Mouse (Mus musculus) lung, adult 2 months (tissue): ENCODE results near the gene Fads2.

Experiments
- CTCF ChIP-seq: fragments of 200-500 bp; IDR thresholded peaks from 2 replicates; pipeline ENCODE4 v1.5.1; 2011; ENCODE audit warnings: mild to moderate bottlenecking, low read length, control low read depth; ENCODE audit not compliant: insufficient read depth
- POLR2A ChIP-seq: fragments of 200-500 bp; IDR thresholded peaks from 2 replicates; pipeline ENCODE4 v1.6.1; 2011; ENCODE audit warnings: low read depth, mild to moderate bottlenecking, control low read depth, low read length, borderline replicate concordance; ENCODE audit errors: extremely low read depth

DNA sequence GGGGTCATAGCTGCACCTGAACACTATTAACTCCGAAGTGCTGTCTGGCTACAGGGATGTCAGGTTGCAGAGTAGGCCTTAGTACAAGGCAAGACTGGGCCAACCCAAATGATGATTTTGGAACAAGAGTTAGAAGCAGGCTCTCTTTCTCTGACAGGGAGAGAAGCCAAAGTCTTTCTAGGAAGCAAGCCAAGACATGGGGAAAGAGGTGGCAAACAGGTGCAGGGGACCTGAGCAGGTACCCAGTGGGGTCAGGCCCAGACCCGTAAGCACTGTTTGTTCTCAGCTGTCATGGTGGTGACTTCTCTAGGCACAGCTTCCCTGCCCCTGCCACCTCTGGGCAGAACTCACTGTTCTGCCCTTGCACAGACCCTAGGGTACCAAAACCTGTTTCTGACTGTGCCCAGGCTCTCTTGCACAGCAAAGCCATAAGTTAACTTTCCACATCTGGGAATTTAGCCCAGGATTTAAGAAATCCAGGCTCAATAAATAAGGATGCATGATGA is 5.1 kb downstream of the Fads2 start:
- no peak for TF ChIP-seq POLR2A
- TF ChIP-seq CTCF, result no peak
